Mouse (Mus musculus): Measurements from ENCODE around the gene 1110004F10Rik. TPM values are rescaled to one million over a fixed set of nuclear protein-coding genes. Genes with fewer than 3 reads are reported as not detected.
A peak's percentile ranks its signal among the peaks of the same experiment; 100 is the strongest.

1110004F10Rik gene
- polyA plus RNA-seq, 1 experiment from 2014 or later: 358 TPM

DNA sequence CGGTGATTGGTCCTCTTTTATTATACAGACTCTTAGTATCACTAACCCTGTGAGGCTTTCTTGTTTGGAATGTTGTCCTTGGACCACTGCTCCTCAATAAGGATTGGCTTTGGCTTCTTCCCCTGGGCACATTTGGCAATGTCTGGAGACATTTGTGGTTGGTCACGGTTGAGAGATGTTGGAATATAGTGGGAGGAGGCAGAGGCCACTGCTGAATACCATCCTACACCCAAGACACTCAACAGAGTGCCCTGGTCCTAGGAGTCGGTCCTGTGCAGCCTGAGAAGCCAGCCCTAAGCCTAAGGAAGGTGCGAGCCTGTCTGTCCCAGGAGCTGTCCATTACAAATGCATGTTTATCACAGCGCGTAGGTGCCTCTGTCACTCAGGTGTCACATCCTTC, 72.3 kb downstream of the 1110004F10Rik start:
- Histone ChIP-seq H3K4me3 (ENCODE audit: low read depth, low read length) (no peak overlapping the region), H3K9me3 (ENCODE audit: control insufficient read depth, low read length) (no peaks in the 10 kb centered on the region), H3K36me3 (ENCODE audit: control insufficient read depth, insufficient read depth, low read length) (no peaks in the 10 kb centered on the region), H3K9ac (ENCODE audit: low read depth, low read length) (no peak overlapping the region), H3K4me2 (replicated peaks; ENCODE audit: low read depth, low read length) (no peak overlapping the region), H3K27me3 (ENCODE audit: control insufficient read depth, insufficient read depth, low read length) (no peaks in the 10 kb centered on the region), H3K4me1 (replicated peaks; ENCODE audit: control insufficient read depth, insufficient read depth, low read length) (no peaks in the 10 kb centered on the region), H3K27ac (ENCODE audit: low read depth, low read length) (no peak overlapping the region)
- ATAC-seq (ENCODE audit: low FRiP score): no peak
- WGBS: 84% methylated on average over 6 of the region's 6 CpGs
- DNase-seq (ENCODE audit: low spot score): no peak

- no peaks in the 10 kb centered on the region for H3K36me3 ChIP-seq (ENCODE audit: control insufficient read depth, insufficient read depth, low read length)
- no peak overlapping the region for H3K4me2 ChIP-seq (replicated peaks; ENCODE audit: low read depth, low read length)
- H3K27ac ChIP-seq (ENCODE audit: low read depth, low read length): no peak overlapping the region
- no peak overlapping the region for H3K9ac ChIP-seq (ENCODE audit: low read depth, low read length)
- H3K4me3 ChIP-seq (ENCODE audit: low read depth, low read length): no peak overlapping the region
- 72% methylated on average over 12 of the region's 12 CpGs for WGBS
- ATAC-seq (ENCODE audit: low FRiP score) (no peak), DNase-seq (ENCODE audit: low spot score) (no peak)
- no peaks in the 10 kb centered on the region for H3K9me3 ChIP-seq (ENCODE audit: control insufficient read depth, low read length)
- no peaks in the 10 kb centered on the region for H3K4me1 ChIP-seq (replicated peaks; ENCODE audit: control insufficient read depth, insufficient read depth, low read length)
- H3K27me3 ChIP-seq (ENCODE audit: control insufficient read depth, insufficient read depth, low read length): no peaks in the 10 kb centered on the region
Observed at GRCm38 (mm10) chr7:116115216-116115930, 76.2 kb downstream of the 1110004F10Rik start.

- no peak overlapping the region for H3K4me3 ChIP-seq (ENCODE audit: low read depth, low read length)
- H3K27ac ChIP-seq (ENCODE audit: low read depth, low read length): no peak overlapping the region
- H3K9ac ChIP-seq (ENCODE audit: low read depth, low read length): no peak overlapping the region
- H3K36me3 ChIP-seq (ENCODE audit: control insufficient read depth, insufficient read depth, low read length): no peaks in the 10 kb centered on the region
- WGBS: 89% methylated on average over 2 of the region's 2 CpGs
- DNase-seq (ENCODE audit: low spot score) (no peak), ATAC-seq (ENCODE audit: low FRiP score) (no peak)
- no peak overlapping the region for H3K4me2 ChIP-seq (replicated peaks; ENCODE audit: low read depth, low read length)
- H3K9me3 ChIP-seq (ENCODE audit: control insufficient read depth, low read length): no peaks in the 10 kb centered on the region
- no peaks in the 10 kb centered on the region for H3K4me1 ChIP-seq (replicated peaks; ENCODE audit: control insufficient read depth, insufficient read depth, low read length)
- no peaks in the 10 kb centered on the region for H3K27me3 ChIP-seq (ENCODE audit: control insufficient read depth, insufficient read depth, low read length)
Observed at GRCm38 (mm10) chr7:116115991-116116390, 76.8 kb downstream of the 1110004F10Rik start.

DNA sequence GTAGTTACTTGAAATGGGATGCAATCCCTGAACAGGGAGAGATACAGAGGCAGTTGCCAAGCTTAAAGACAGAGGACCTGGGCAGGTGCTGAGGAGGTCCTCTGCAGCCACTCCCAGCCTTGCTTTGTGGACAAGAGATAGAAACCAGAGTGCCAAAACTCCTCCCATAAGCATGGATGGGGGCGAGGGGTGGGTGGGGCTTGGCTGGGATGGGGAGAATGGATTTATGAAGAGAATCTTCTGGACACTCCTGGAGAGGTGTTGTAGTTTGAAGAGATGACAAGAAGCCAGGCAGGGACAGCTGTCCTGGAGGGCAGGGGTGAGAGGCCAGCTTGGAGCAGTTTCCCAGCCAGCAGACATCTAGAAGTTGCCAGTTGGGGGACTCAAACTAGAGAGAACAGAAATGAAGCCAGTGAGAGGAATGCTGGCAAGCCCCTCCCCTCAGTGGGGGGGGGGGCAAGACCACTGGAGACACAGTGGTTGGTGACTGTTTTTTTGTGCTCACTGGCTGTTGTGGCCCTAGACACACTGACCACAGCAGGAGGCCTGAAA, 80.2 kb downstream of the 1110004F10Rik start:
- Histone ChIP-seq H3K27ac (ENCODE audit: low read depth, low read length) (no peak overlapping the region), H3K27me3 (ENCODE audit: control insufficient read depth, insufficient read depth, low read length) (no peaks in the 10 kb centered on the region), H3K9ac (ENCODE audit: low read depth, low read length) (no peak overlapping the region), H3K4me1 (replicated peaks; ENCODE audit: control insufficient read depth, insufficient read depth, low read length) (peaks cover 2% of the 10 kb centered on the region; the same call in 1 of the 2 replicates), H3K4me2 (replicated peaks; ENCODE audit: low read depth, low read length) (no peak overlapping the region), H3K9me3 (ENCODE audit: control insufficient read depth, low read length) (no peaks in the 10 kb centered on the region), H3K36me3 (ENCODE audit: control insufficient read depth, insufficient read depth, low read length) (no peaks in the 10 kb centered on the region), H3K4me3 (ENCODE audit: low read depth, low read length) (no peak overlapping the region)
- ATAC-seq (ENCODE audit: low FRiP score) (no peak), DNase-seq (ENCODE audit: low spot score) (no peak)
- WGBS: 67% methylated on average over 1 of the region's 1 CpGs

GRCm38 (mm10) chr7:116120737-116121136, 81.5 kb downstream of the 1110004F10Rik start:
- Histone ChIP-seq H3K36me3 (ENCODE audit: control insufficient read depth, insufficient read depth, low read length) (no peaks in the 10 kb centered on the region), H3K9ac (ENCODE audit: low read depth, low read length) (no peak overlapping the region), H3K9me3 (ENCODE audit: control insufficient read depth, low read length) (no peaks in the 10 kb centered on the region), H3K4me2 (replicated peaks; ENCODE audit: low read depth, low read length) (no peak overlapping the region), H3K4me1 (replicated peaks; ENCODE audit: control insufficient read depth, insufficient read depth, low read length) (peaks cover 2% of the 10 kb centered on the region; the same call in 1 of the 2 replicates), H3K27me3 (ENCODE audit: control insufficient read depth, insufficient read depth, low read length) (no peaks in the 10 kb centered on the region), H3K4me3 (ENCODE audit: low read depth, low read length) (no peak overlapping the region), H3K27ac (ENCODE audit: low read depth, low read length) (no peak overlapping the region)
- 80% methylated on average over 4 of the region's 4 CpGs for WGBS
- ATAC-seq (ENCODE audit: low FRiP score) (no peak), DNase-seq (ENCODE audit: low spot score) (no peak)

GRCm38 (mm10) chr7:116121202-116121601, 82.0 kb downstream of the 1110004F10Rik start:
- no peak overlapping the region for H3K9ac ChIP-seq (ENCODE audit: low read depth, low read length)
- no peaks in the 10 kb centered on the region for H3K27me3 ChIP-seq (ENCODE audit: control insufficient read depth, insufficient read depth, low read length)
- no peak overlapping the region for H3K27ac ChIP-seq (ENCODE audit: low read depth, low read length)
- H3K4me1 ChIP-seq (replicated peaks; ENCODE audit: control insufficient read depth, insufficient read depth, low read length): peaks cover 2% of the 10 kb centered on the region; the same call in 1 of the 2 replicates
- no peak overlapping the region for H3K4me2 ChIP-seq (replicated peaks; ENCODE audit: low read depth, low read length)
- ATAC-seq (ENCODE audit: low FRiP score) (no peak), DNase-seq (ENCODE audit: low spot score) (no peak)
- no peaks in the 10 kb centered on the region for H3K36me3 ChIP-seq (ENCODE audit: control insufficient read depth, insufficient read depth, low read length)
- no peaks in the 10 kb centered on the region for H3K9me3 ChIP-seq (ENCODE audit: control insufficient read depth, low read length)
- H3K4me3 ChIP-seq (ENCODE audit: low read depth, low read length): no peak overlapping the region
- WGBS: 48% methylated on average over 11 of the region's 11 CpGs

DNA sequence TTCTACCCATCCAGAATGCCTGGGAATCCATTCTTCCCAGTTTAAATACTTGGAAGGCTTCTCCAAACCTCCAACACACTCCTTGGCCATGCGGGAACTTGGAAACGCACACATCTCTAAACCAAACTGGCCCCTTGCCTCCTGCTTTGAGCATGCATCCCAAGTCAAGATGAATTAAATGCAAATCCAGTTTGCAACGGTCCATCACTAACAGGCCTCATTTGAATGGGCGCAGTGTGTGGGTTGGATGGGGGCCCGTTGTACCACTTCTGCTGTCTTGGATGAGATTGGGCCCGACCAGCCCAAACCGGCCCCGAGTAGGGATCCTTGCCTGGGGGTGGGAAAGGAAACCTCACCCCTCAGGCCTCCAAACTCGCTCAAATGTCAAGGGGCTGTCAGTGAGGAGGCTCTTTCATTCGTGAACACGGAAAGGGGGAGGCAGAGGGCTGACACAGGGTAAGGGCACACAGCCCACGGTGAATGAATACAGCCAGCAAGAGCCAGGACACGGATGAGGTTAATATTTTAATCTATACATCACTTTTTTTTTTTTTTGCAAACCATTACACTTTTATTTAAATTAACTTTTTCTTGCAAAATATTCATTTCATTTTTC, 83.9 kb downstream of the 1110004F10Rik start:
- no peaks in the 10 kb centered on the region for H3K9me3 ChIP-seq (ENCODE audit: control insufficient read depth, low read length)
- 53% methylated on average over 13 of the region's 13 CpGs for WGBS
- H3K36me3 ChIP-seq (ENCODE audit: control insufficient read depth, insufficient read depth, low read length): no peaks in the 10 kb centered on the region
- no peak overlapping the region for H3K4me2 ChIP-seq (replicated peaks; ENCODE audit: low read depth, low read length)
- H3K27ac ChIP-seq (ENCODE audit: low read depth, low read length): no peak overlapping the region
- peak; percentile 76 for ATAC-seq (ENCODE audit: low FRiP score)
- no peak overlapping the region for H3K9ac ChIP-seq (ENCODE audit: low read depth, low read length)
- H3K4me3 ChIP-seq (ENCODE audit: low read depth, low read length): no peak overlapping the region
- DNase-seq (ENCODE audit: low spot score): peak; percentile 29
- H3K27me3 ChIP-seq (ENCODE audit: control insufficient read depth, insufficient read depth, low read length): no peaks in the 10 kb centered on the region
- peaks cover 2% of the 10 kb centered on the region; the same call in 1 of the 2 replicates for H3K4me1 ChIP-seq (replicated peaks; ENCODE audit: control insufficient read depth, insufficient read depth, low read length)

GRCm38 (mm10) chr7:116123597-116123985, 84.4 kb downstream of the 1110004F10Rik start:
- Histone ChIP-seq H3K4me2 (replicated peaks; ENCODE audit: low read depth, low read length) (no peak overlapping the region), H3K9me3 (ENCODE audit: control insufficient read depth, low read length) (no peaks in the 10 kb centered on the region), H3K4me1 (replicated peaks; ENCODE audit: control insufficient read depth, insufficient read depth, low read length) (peaks cover 2% of the 10 kb centered on the region; the same call in 1 of the 2 replicates), H3K27me3 (ENCODE audit: control insufficient read depth, insufficient read depth, low read length) (no peaks in the 10 kb centered on the region), H3K4me3 (ENCODE audit: low read depth, low read length) (no peak overlapping the region), H3K27ac (ENCODE audit: low read depth, low read length) (no peak overlapping the region), H3K36me3 (ENCODE audit: control insufficient read depth, insufficient read depth, low read length) (no peaks in the 10 kb centered on the region), H3K9ac (ENCODE audit: low read depth, low read length) (no peak overlapping the region)
- no peak for DNase-seq (ENCODE audit: low spot score)
- ATAC-seq (ENCODE audit: low FRiP score): no peak
- WGBS: 98% methylated on average over 2 of the region's 2 CpGs

Measured in hindbrain, embryonic 11.5 days (tissue).